Mouse (Mus musculus) activated CD4-positive, CD25-positive, alpha-beta regulatory T cell, adult 4 months (primary cell): ENCODE measurements around the gene Raph1. TPM values are rescaled to one million over a fixed set of nuclear protein-coding genes. Genes with fewer than 3 reads are reported as not detected.

Experiments used
- polyA plus RNA-seq, 2 experiments: library from polyadenylated mRNA; unstranded; fragments of 100-300 nt; shearing (Covaris generic); gene quantifications; one replicate each; pipeline ENCODE4 v1.2.1; 2017

Raph1 gene
- polyA plus RNA-seq, 2 experiments from 2014 or later = 4.1 to 6.8 TPM

Other genes with a start within 250 kb of the Raph1 start
- gene Cyp20a1, start 223.8 kb downstream of the Raph1 start, polyA plus RNA-seq = 10 to 100 TPM; 23.8 to 23.9 TPM
- gene Abi2, start 157.5 kb downstream of the Raph1 start, polyA plus RNA-seq = 10 to 100 TPM; 13.5 to 14.4 TPM
- 100 to 1,000 TPM; 257 to 298 TPM for gene Cd28, start 149.7 kb upstream of the Raph1 start, polyA plus RNA-seq